Mouse (Mus musculus): Measurements from ENCODE around the gene Cox20. TPM values are rescaled to one million over a fixed set of nuclear protein-coding genes. Genes with fewer than 3 reads are reported as not detected.

Gene Cox20
- polyA plus RNA-seq, 1 experiment from 2014 or later, result 167 TPM

Small RNA genes within 50 kb of the gene (microRNA-seq; reads per million reads assigned to microRNA genes)
- gene Gm27458, result not detected

Other genes starting within 250 kb of the Cox20 start
- gene Desi2, start 131.7 kb upstream of the Cox20 start, polyA plus RNA-seq (2014; fragmentation: Nextera tagmentation; extraction: Ambion mirVana), result 10.2 and 14.7 TPM in 2 replicates
- gene Hnrnpu, start 18.7 kb downstream of the Cox20 start, polyA plus RNA-seq (2014; fragmentation: Nextera tagmentation; extraction: Ambion mirVana), result 284 and 334 TPM in 2 replicates
- gene Efcab2, start 87.0 kb downstream of the Cox20 start, polyA plus RNA-seq (2014; fragmentation: Nextera tagmentation; extraction: Ambion mirVana), result 5.9 and 7.6 TPM in 2 replicates
- 2.7 and 3.8 TPM in 2 replicates for gene Kif26b, start 210.0 kb downstream of the Cox20 start, polyA plus RNA-seq (2014; fragmentation: Nextera tagmentation; extraction: Ambion mirVana)